Comparison of ENCODE assay signal across 16 mouse cellular contexts in the genomic region with DNA sequence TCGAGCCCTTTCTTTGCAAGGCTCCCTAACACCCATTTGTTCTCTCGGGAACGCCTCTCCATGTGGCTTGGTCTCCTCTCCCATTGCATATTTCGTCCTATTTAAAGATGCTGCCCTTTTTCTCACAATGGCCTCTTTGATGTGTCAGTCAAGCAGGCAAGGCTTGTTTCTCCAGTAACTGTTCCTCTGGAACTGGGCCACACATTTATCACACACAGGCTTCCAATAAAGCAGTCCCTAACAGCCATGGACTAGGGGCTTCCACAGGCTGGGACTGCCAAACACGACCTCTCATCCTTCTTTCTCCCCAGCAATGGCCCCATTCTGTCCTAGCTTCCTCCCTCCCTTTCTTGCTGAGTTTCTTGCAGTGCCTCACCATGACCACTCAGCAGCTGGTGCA. TPM values are rescaled to one million over a fixed set of nuclear protein-coding genes. Genes with fewer than 3 reads are reported as not detected.
A peak's percentile ranks its signal among the peaks of the same experiment; 100 is the strongest.
DNase-seq lines count a peak whose midpoint lies in the region; ATAC-seq and TF ChIP-seq lines count a peak whose summit lies in the region.
"Had no signal": no experiment of that assay in that cellular context is flagged by ENCODE, and none has a peak within 500 bp of the region (broad histone marks: within the 10 kb centered on the region; RNA-seq: fewer than 3 reads in every experiment).

No protein-coding gene starts in this region.

- no peaks in the 10 kb centered on the region for H3K9me3 ChIP-seq in limb, embryonic 15.5 days
- no peaks in the 10 kb centered on the region for H3K9me3 ChIP-seq in limb, embryonic 10.5 days (replicated peaks)
- no peaks in the 10 kb centered on the region for H3K9me3 ChIP-seq in forebrain, embryonic 15.5 days
- H3K9me3 ChIP-seq in hindbrain, postnatal 0 days (ENCODE audit: low read length) = no peaks in the 10 kb centered on the region
- H3K9me3 ChIP-seq: liver, embryonic 15.5 days had no signal

- H3K4me3 ChIP-seq in limb, embryonic 15.5 days = no peak overlapping the region
- H3K4me3 ChIP-seq in limb, embryonic 10.5 days = no peak overlapping the region
- H3K4me3 ChIP-seq in forebrain, embryonic 15.5 days = no peak overlapping the region
- H3K4me3 ChIP-seq in hindbrain, postnatal 0 days (ENCODE audit: low read length) = no peak overlapping the region
- H3K4me3 ChIP-seq: liver, embryonic 15.5 days had no signal

- TF ChIP-seq CTCF in hindbrain, postnatal 0 days (IDR thresholded peaks at IDR 0.05; ENCODE audit: low read depth) = no peak

- no peak for DNase-seq in limb, embryonic 10.5 days (ENCODE audit: low spot score)
- peak; percentile 86 for DNase-seq in hindbrain, postnatal 0 days (ENCODE audit: low spot score)
- DNase-seq in retina, postnatal 1 day = peak; percentile 79
- no peak for DNase-seq in cerebellum, postnatal 36 days
- DNase-seq: adrenal gland, adult 2 months; cerebellum, adult 8-10 months; gastrocnemius, postnatal 14 days; heart, postnatal 4 days; right cerebral cortex, postnatal 14 days had no signal

- H3K4me2 ChIP-seq in limb, embryonic 15.5 days = no peak overlapping the region
- no peak overlapping the region for H3K4me2 ChIP-seq in forebrain, embryonic 15.5 days (replicated peaks)
- H3K4me2 ChIP-seq in hindbrain, postnatal 0 days (ENCODE audit: low read depth, low read length) = no peak overlapping the region
- H3K4me2 ChIP-seq: liver, embryonic 15.5 days had no signal

- no peak for ATAC-seq in limb, embryonic 15.5 days (ENCODE audit: insufficient number of reproducible peaks, low FRiP score, low TSS enrichment, low read depth)
- ATAC-seq in forebrain, embryonic 15.5 days (replicated peaks) = 0 out of 2 replicates have a peak, but pooled peaks have one; percentile 4
- peak; percentile 68 for ATAC-seq in hindbrain, postnatal 0 days
- ATAC-seq in megakaryocyte-erythroid progenitor cell, adult 5-6 weeks (replicated peaks; ENCODE audit: low FRiP score, low TSS enrichment, poor library complexity, severe bottlenecking) = no peak

- peak overlapping the region; percentile 44 for H3K27ac ChIP-seq in limb, embryonic 15.5 days
- H3K27ac ChIP-seq in limb, embryonic 10.5 days = no peak overlapping the region
- H3K27ac ChIP-seq in forebrain, embryonic 15.5 days (replicated peaks) = peak overlapping the region; percentile 54
- peak overlapping the region; percentile 68 for H3K27ac ChIP-seq in hindbrain, postnatal 0 days
- H3K27ac ChIP-seq: kidney, postnatal 0 days; liver, embryonic 15.5 days had no signal

- H3K9ac ChIP-seq in limb, embryonic 15.5 days = no peak overlapping the region
- no peak overlapping the region for H3K9ac ChIP-seq in forebrain, embryonic 15.5 days (replicated peaks)
- no peak overlapping the region for H3K9ac ChIP-seq in hindbrain, postnatal 0 days (replicated peaks; ENCODE audit: low read length)
- H3K9ac ChIP-seq: liver, embryonic 15.5 days had no signal

- peaks cover 20% of the 10 kb centered on the region for H3K4me1 ChIP-seq in limb, embryonic 15.5 days
- peaks cover 39% of the 10 kb centered on the region for H3K4me1 ChIP-seq in limb, embryonic 10.5 days
- peaks cover 21% of the 10 kb centered on the region for H3K4me1 ChIP-seq in forebrain, embryonic 15.5 days
- no peaks in the 10 kb centered on the region for H3K4me1 ChIP-seq in hindbrain, postnatal 0 days (ENCODE audit: insufficient read depth, low read length)

- H3K36me3 ChIP-seq in limb, embryonic 15.5 days = peaks cover 21% of the 10 kb centered on the region
- peaks cover 33% of the 10 kb centered on the region for H3K36me3 ChIP-seq in limb, embryonic 10.5 days
- peaks cover 22% of the 10 kb centered on the region for H3K36me3 ChIP-seq in forebrain, embryonic 15.5 days
- peaks cover 22% of the 10 kb centered on the region; the same call in 1 of the 2 replicates for H3K36me3 ChIP-seq in hindbrain, postnatal 0 days (ENCODE audit: insufficient read depth, low read length)

- WGBS in limb, embryonic 15.5 days = 15% methylated on average over 5 of the region's 5 CpGs
- 27% methylated on average over 5 of the region's 5 CpGs for WGBS in limb, embryonic 10.5 days
- 8% methylated on average over 5 of the region's 5 CpGs for WGBS in forebrain, embryonic 15.5 days
- WGBS in hindbrain, postnatal 0 days = 14% methylated on average over 5 of the region's 5 CpGs

- no peaks in the 10 kb centered on the region for H3K27me3 ChIP-seq in limb, embryonic 15.5 days
- H3K27me3 ChIP-seq in limb, embryonic 10.5 days (ENCODE audit: low read depth, poor library complexity, severe bottlenecking) = no peaks in the 10 kb centered on the region
- H3K27me3 ChIP-seq in forebrain, embryonic 15.5 days = no peaks in the 10 kb centered on the region
- H3K27me3 ChIP-seq in hindbrain, postnatal 0 days (ENCODE audit: insufficient read depth, low read length) = no peaks in the 10 kb centered on the region
- H3K27me3 ChIP-seq: liver, embryonic 15.5 days had no signal

RNA-seq across cellular contexts. Expression of a gene that starts 3.4 kb away (rescaled TPM):
- polyA plus RNA-seq in limb, embryonic 15.5 days (2015; fragmentation: Nextera tagmentation; extraction: Ambion mirVana) = 84.9 and 85.0 TPM in 2 replicates
- polyA plus RNA-seq in limb, embryonic 10.5 days (2016; fragmentation: Nextera tagmentation; extraction: Ambion mirVana) = 88.2 and 96.2 TPM in 2 replicates
- 273 and 295 TPM in 2 replicates for polyA plus RNA-seq in forebrain, embryonic 15.5 days (2015; fragmentation: Nextera tagmentation; extraction: Ambion mirVana)
- total RNA-seq in hindbrain, postnatal 0 days (2014; rRNA removed) = 252 and 264 TPM in 2 replicates
- 210 and 220 TPM in 2 replicates for polyA plus RNA-seq in hindbrain, postnatal 0 days (2015; fragmentation: Nextera tagmentation; extraction: Ambion mirVana)
- total RNA-seq in megakaryocyte-erythroid progenitor cell, adult 5-6 weeks (2014; fragmentation: Nextera tagmentation) = 78.3 and 78.9 TPM in 2 replicates
- total RNA-seq in megakaryocyte-erythroid progenitor cell, adult 5-6 weeks (2017) = 143 and 144 TPM in 2 replicates

RNA-seq across cellular contexts. Expression of a gene that starts 8.3 kb away (rescaled TPM):
- polyA plus RNA-seq in limb, embryonic 15.5 days (2015; fragmentation: Nextera tagmentation; extraction: Ambion mirVana) = not detected in 2 replicates
- polyA plus RNA-seq in limb, embryonic 10.5 days (2016; fragmentation: Nextera tagmentation; extraction: Ambion mirVana) = not detected in 2 replicates
- polyA plus RNA-seq in forebrain, embryonic 15.5 days (2015; fragmentation: Nextera tagmentation; extraction: Ambion mirVana) = not detected in 2 replicates
- not detected in 2 replicates for total RNA-seq in hindbrain, postnatal 0 days (2014; rRNA removed)
- polyA plus RNA-seq in hindbrain, postnatal 0 days (2015; fragmentation: Nextera tagmentation; extraction: Ambion mirVana) = not detected in 2 replicates
- total RNA-seq in megakaryocyte-erythroid progenitor cell, adult 5-6 weeks (2014; fragmentation: Nextera tagmentation) = not detected in 2 replicates
- not detected in 2 replicates for total RNA-seq in megakaryocyte-erythroid progenitor cell, adult 5-6 weeks (2017)
- total RNA-seq: adrenal gland, adult 2 months; ES-E14; gastrocnemius, postnatal 14 days; heart, postnatal 4 days; left cerebral cortex, postnatal 14 days had no signal
- polyA plus RNA-seq: adrenal gland, adult 2 months; kidney, postnatal 0 days; liver, embryonic 15.5 days had no signal

RNA-seq across cellular contexts. Expression of a gene that starts 9.8 kb away (rescaled TPM):
- polyA plus RNA-seq in limb, embryonic 15.5 days (2015; fragmentation: Nextera tagmentation; extraction: Ambion mirVana) = 793 and 967 TPM in 2 replicates
- 875 and 1,046 TPM in 2 replicates for polyA plus RNA-seq in limb, embryonic 10.5 days (2016; fragmentation: Nextera tagmentation; extraction: Ambion mirVana)
- 578 and 580 TPM in 2 replicates for polyA plus RNA-seq in forebrain, embryonic 15.5 days (2015; fragmentation: Nextera tagmentation; extraction: Ambion mirVana)
- 1,174 and 1,303 TPM in 2 replicates for total RNA-seq in hindbrain, postnatal 0 days (2014; rRNA removed)
- 497 and 519 TPM in 2 replicates for polyA plus RNA-seq in hindbrain, postnatal 0 days (2015; fragmentation: Nextera tagmentation; extraction: Ambion mirVana)
- total RNA-seq in megakaryocyte-erythroid progenitor cell, adult 5-6 weeks (2014; fragmentation: Nextera tagmentation) = 2,733 and 3,098 TPM in 2 replicates
- 2,912 and 3,218 TPM in 2 replicates for total RNA-seq in megakaryocyte-erythroid progenitor cell, adult 5-6 weeks (2017)

RNA-seq across cellular contexts. Expression of a gene that starts 28.6 kb away (rescaled TPM):
- polyA plus RNA-seq in limb, embryonic 15.5 days (2015; fragmentation: Nextera tagmentation; extraction: Ambion mirVana) = 2.5 and 3.4 TPM in 2 replicates
- polyA plus RNA-seq in limb, embryonic 10.5 days (2016; fragmentation: Nextera tagmentation; extraction: Ambion mirVana) = 5.8 and 6.0 TPM in 2 replicates
- 31.9 and 32.1 TPM in 2 replicates for polyA plus RNA-seq in forebrain, embryonic 15.5 days (2015; fragmentation: Nextera tagmentation; extraction: Ambion mirVana)
- 38.3 and 62.9 TPM in 2 replicates for total RNA-seq in hindbrain, postnatal 0 days (2014; rRNA removed)
- polyA plus RNA-seq in hindbrain, postnatal 0 days (2015; fragmentation: Nextera tagmentation; extraction: Ambion mirVana) = 80.0 and 85.1 TPM in 2 replicates
- total RNA-seq in megakaryocyte-erythroid progenitor cell, adult 5-6 weeks (2014; fragmentation: Nextera tagmentation) = 0.64 TPM in 1 of 2 replicates, not detected in the other
- total RNA-seq in megakaryocyte-erythroid progenitor cell, adult 5-6 weeks (2017) = 0.11 TPM in 1 of 2 replicates, not detected in the other

Comparison
In these comparisons a context has a peak if more than half of its experiments do, and no peak if none do; other contexts are left out.
1. ATAC-seq: peak in forebrain, embryonic 15.5 days (single experiment) and hindbrain, postnatal 0 days (single experiment); none in limb, embryonic 15.5 days (single experiment) and megakaryocyte-erythroid progenitor cell, adult 5-6 weeks (single experiment).
2. DNase-seq: peak in hindbrain, postnatal 0 days (single experiment) and retina, postnatal 1 day (single experiment); none in limb, embryonic 10.5 days (single experiment) and cerebellum, postnatal 36 days (0 of 2).